Mouse (Mus musculus) E14TG2a.4 (cell line): ENCODE data around the gene Runx2.

Experiments
- CTCF ChIP-seq: conservative IDR thresholded peaks from 2 replicates; pipeline ENCODE4 v1.5.1; 2014; ENCODE audit warnings: low read length
- NANOG ChIP-seq: IDR thresholded peaks from 2 replicates; pipeline ENCODE4 v1.6.1; 2014; ENCODE audit warnings: borderline replicate concordance, low read length, mixed read lengths
- POU5F1 ChIP-seq: IDR thresholded peaks from 2 replicates; pipeline ENCODE4 v1.6.1; 2014; ENCODE audit warnings: low read length, borderline replicate concordance

DNA sequence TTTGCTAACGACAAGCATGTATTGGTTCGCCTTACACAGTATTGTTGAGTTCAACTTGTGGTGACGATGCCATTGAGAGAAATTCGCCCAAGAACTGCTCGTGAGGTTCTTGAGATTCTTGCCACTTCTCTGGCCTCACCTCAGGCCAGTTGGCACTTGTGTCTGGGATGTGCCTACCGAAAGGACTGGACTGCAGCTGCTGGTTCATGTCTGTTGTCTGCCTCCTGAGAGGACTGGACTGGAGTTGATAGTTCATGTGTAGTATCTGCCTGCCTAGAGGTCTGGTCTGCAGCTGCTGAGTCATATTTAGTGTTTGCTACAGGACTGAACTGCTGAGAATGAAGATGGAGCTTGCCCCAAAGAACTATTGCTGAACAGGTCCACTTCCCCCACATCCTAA is 296.4 kb downstream of the Runx2 start:
- TF ChIP-seq CTCF (no peak), NANOG (no peak), POU5F1 (no peak)
